Mouse (Mus musculus) small intestine, adult 2 months (tissue): Measurements from ENCODE around the gene Lrig1.

Experiments
- CTCF ChIP-seq: fragments of 200-500 bp; IDR thresholded peaks from 2 replicates; pipeline ENCODE4 v1.5.1; 2012; ENCODE audit warnings: low read depth, mild to moderate bottlenecking, control low read depth, inconsistent platforms, low read length, moderate library complexity, mixed read lengths; ENCODE audit not compliant: insufficient replicate concordance, insufficient read length; ENCODE audit errors: extremely low read depth
- POLR2A ChIP-seq: fragments of 200-500 bp; IDR thresholded peaks from 2 replicates; pipeline ENCODE4 v1.6.1; 2012; ENCODE audit warnings: low read depth, mild to moderate bottlenecking, control low read depth, inconsistent platforms, low read length, moderate library complexity

DNA sequence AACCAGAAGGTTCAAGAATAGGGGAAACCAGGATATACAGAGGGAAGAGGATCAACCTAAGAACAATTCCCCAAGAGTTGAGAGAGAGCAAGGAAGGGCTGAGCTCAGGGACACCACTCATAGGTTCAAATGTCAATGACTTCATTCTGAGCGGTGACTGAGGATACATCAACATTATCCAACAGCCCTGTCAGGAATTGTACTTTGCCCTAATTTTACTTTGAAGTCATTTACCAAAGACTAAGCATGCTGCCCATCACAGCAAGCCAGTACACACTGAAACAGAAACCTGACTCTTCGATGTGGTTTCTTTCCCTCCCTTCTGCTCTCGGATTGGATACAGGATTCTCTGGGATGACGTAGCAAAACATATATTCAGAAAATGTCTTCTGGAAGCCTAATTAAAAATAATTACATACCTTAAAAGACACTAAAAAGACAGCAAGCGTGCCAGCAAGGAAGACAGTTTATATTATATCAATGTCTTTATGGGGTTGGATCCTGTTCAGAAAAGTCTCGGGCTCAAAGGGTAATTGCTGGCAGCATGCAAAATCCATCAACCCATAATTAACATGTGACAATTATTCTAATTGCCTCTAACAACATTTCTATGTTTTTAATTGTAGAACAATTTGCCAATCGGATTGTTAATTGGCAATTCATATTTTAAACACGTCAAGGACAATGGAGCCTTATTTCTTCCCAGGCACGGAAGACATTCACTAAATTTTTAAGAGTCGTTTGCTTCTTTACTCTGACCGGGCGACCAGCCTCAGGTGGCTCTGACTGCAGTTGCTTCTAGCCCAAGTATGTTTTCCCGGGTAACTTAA, 15.1 kb upstream of the Lrig1 start:
- TF ChIP-seq CTCF (no peak), POLR2A (no peak)
